ENCODE assay signal across 21 mouse cellular contexts in the genomic region with DNA sequence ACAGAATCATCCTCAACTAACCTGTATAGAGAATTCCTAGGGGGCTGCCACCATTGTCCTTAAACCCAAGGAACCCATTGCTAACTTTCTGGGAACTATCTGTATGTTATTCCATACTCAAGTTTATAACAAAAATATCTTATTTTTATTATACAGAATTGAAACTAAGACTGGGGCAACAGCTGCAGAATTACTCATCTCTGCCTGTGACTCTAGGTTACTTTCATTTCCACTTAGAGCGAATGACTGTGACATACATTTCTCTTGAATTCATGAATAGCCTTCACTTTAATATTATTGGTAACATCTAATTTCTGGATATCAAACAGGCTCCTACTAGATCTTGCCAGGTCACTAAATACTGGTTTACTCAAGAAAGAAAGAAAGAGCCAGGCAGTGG. TPM values are rescaled to one million over a fixed set of nuclear protein-coding genes. Genes with fewer than 3 reads are reported as not detected.
A peak's percentile ranks its signal among the peaks of the same experiment; 100 is the strongest.
DNase-seq lines count a peak whose midpoint lies in the region; ATAC-seq and TF ChIP-seq lines count a peak whose summit lies in the region.
"Had no signal": no experiment of that assay in that cellular context is flagged by ENCODE, and none has a peak within 500 bp of the region (broad histone marks: within the 10 kb centered on the region; RNA-seq: fewer than 3 reads in every experiment).

No protein-coding gene starts in this region.

- intact Hi-C loops in gastrocnemius, adult 2 months (cut with DNase I): no loop called here
- intact Hi-C loops in gastrocnemius, postnatal 36 days (cut with DNase I): no loop called here

- 92% methylated on average over 1 of the region's 1 CpGs for WGBS in limb, embryonic 10.5 days

- no peak for TF ChIP-seq CTCF in gastrocnemius, adult 2 months (IDR thresholded peaks at IDR 0.05)
- no peak for TF ChIP-seq CTCF in bone marrow macrophage, adult 2 months (IDR thresholded peaks at IDR 0.05; ENCODE audit: low read depth, low read length)

- peaks cover 14% of the 10 kb centered on the region for H3K4me1 ChIP-seq in bone marrow macrophage, adult 2 months (ENCODE audit: control insufficient read depth, insufficient read depth, low read length)
- peaks cover 1% of the 10 kb centered on the region; the same call in 1 of the 2 replicates for H3K4me1 ChIP-seq in limb, embryonic 10.5 days
- H3K4me1 ChIP-seq: embryonic facial prominence, embryonic 12.5 days; forebrain, embryonic 15.5 days; heart, embryonic 12.5 days; hindbrain, embryonic 15.5 days had no signal

- H3K9me3 ChIP-seq in limb, embryonic 10.5 days (replicated peaks): no peaks in the 10 kb centered on the region
- H3K9me3 ChIP-seq: embryonic facial prominence, embryonic 12.5 days; forebrain, embryonic 15.5 days; heart, embryonic 12.5 days; hindbrain, embryonic 15.5 days had no signal

- H3K4me3 ChIP-seq in gastrocnemius, adult 2 months: no peak overlapping the region
- no peak overlapping the region for H3K4me3 ChIP-seq in bone marrow macrophage, adult 2 months (ENCODE audit: insufficient read depth, low read length)
- no peak overlapping the region for H3K4me3 ChIP-seq in limb, embryonic 10.5 days
- H3K4me3 ChIP-seq: embryonic facial prominence, embryonic 12.5 days; forebrain, embryonic 15.5 days; heart, embryonic 12.5 days; hindbrain, embryonic 15.5 days had no signal

- no peaks in the 10 kb centered on the region for H3K36me3 ChIP-seq in limb, embryonic 10.5 days
- H3K36me3 ChIP-seq: embryonic facial prominence, embryonic 12.5 days; forebrain, embryonic 15.5 days; heart, embryonic 12.5 days; hindbrain, embryonic 15.5 days had no signal

- H3K27ac ChIP-seq in gastrocnemius, adult 2 months: 0 out of 2 replicates have a peak overlapping the region, but pooled peaks have one; percentile 35
- H3K27ac ChIP-seq in bone marrow macrophage, adult 2 months (ENCODE audit: insufficient read depth, low read depth, low read length): peak overlapping the region; percentile 85
- no peak overlapping the region for H3K27ac ChIP-seq in limb, embryonic 10.5 days
- H3K27ac ChIP-seq: embryonic facial prominence, embryonic 12.5 days; forebrain, embryonic 15.5 days; hindbrain, embryonic 15.5 days had no signal

- no peak for TF ChIP-seq POLR2A in bone marrow macrophage, adult 2 months (IDR thresholded peaks at IDR 0.05; ENCODE audit: borderline replicate concordance, low read depth, low read length)

- ATAC-seq in megakaryocyte, adult 5-6 weeks (ENCODE audit: poor library complexity, severe bottlenecking): peak; percentile 66
- ATAC-seq: activated CD4-positive, CD25-positive, alpha-beta regulatory T cell, adult 4 months; forebrain, embryonic 15.5 days; intestine, embryonic 16.5 days; Patski had no signal

- DNase-seq in gastrocnemius, adult 2 months: no peak
- DNase-seq in gastrocnemius, postnatal 36 days: no peak
- no peak for DNase-seq in kidney, postnatal 25 days
- no peak for DNase-seq in limb, embryonic 10.5 days (ENCODE audit: low spot score)
- DNase-seq in cerebellum, adult 18-20 months: no peak
- DNase-seq: adrenal gland, adult 2 months; adrenal gland, postnatal 25 days; cerebellum, adult 11 months; cerebellum, adult 9-10 months; cerebellum, postnatal 25 days; gastrocnemius, postnatal 14 days; heart, adult 18-20 months had no signal

- no peaks in the 10 kb centered on the region for H3K27me3 ChIP-seq in limb, embryonic 10.5 days (ENCODE audit: low read depth, poor library complexity, severe bottlenecking)
- H3K27me3 ChIP-seq: embryonic facial prominence, embryonic 12.5 days; forebrain, embryonic 15.5 days; heart, embryonic 12.5 days; hindbrain, embryonic 15.5 days; Patski had no signal

RNA-seq across cellular contexts. Expression of a gene that starts 22.8 kb away (rescaled TPM):
- total RNA-seq in gastrocnemius, adult 2 months (2021): 1 to 10 TPM; 6.7 to 7.4 TPM
- 1 to 10 TPM; 5.9 to 6.1 TPM for total RNA-seq in gastrocnemius, postnatal 36 days (2021)
- polyA plus RNA-seq in bone marrow macrophage, adult 2 months (2012; ENCODE audit: insufficient read depth, insufficient read length, missing spikeins): 0.19 and 0.50 TPM in 2 replicates
- not detected in 2 replicates for total RNA-seq in megakaryocyte, adult 5-6 weeks (2015)
- total RNA-seq in megakaryocyte, adult 5-6 weeks (2017): 0.07 TPM in 1 of 2 replicates, not detected in the other
- 1.8 and 3.4 TPM in 2 replicates for polyA plus RNA-seq in limb, embryonic 10.5 days (2016; fragmentation: Nextera tagmentation; extraction: Ambion mirVana)
- polyA plus RNA-seq: activated CD4-positive, CD25-positive, alpha-beta regulatory T cell, adult 4 months had no signal

Comparison
In these comparisons a context has a peak if more than half of its experiments do, and no peak if none do; other contexts are left out.
1. RNA of a gene that starts 22.8 kb away (total RNA-seq): 6.7 to 7.4 TPM in gastrocnemius, adult 2 months and 5.9 to 6.1 TPM in gastrocnemius, postnatal 36 days; 0.07 TPM in megakaryocyte, adult 5-6 weeks; every median in the first group is over 4 times any median in the second.